Mouse (Mus musculus) hindbrain, embryonic 12.5 days (tissue): ENCODE measurements around the gene Mcf2l. TPM values are rescaled to one million over a fixed set of nuclear protein-coding genes. Genes with fewer than 3 reads are reported as not detected.

Experiments
- ATAC-seq: fragments of 200-750 bp; cut with Nextera tagmentation; 2 replicates; pipeline ENCODE4 v1.8.0; 2017; ENCODE audit warnings: moderate TSS enrichment; ENCODE audit not compliant: low FRiP score
- H3K27ac ChIP-seq: fragments of 300-500 bp; sonication (generic); 2 replicates; pipeline ENCODE4 v1.5.1; 2016; ENCODE audit warnings: mild to moderate bottlenecking
- H3K27me3 ChIP-seq: fragments of 300-500 bp; sonication (generic); 2 replicates; pipeline ENCODE4 v1.6.1; 2016; ENCODE audit warnings: mild to moderate bottlenecking
- H3K36me3 ChIP-seq: fragments of 300-500 bp; sonication (generic); 2 replicates; pipeline ENCODE4 v1.6.1; 2016; ENCODE audit warnings: mild to moderate bottlenecking
- H3K4me1 ChIP-seq: fragments of 300-500 bp; sonication (generic); 2 replicates; pipeline ENCODE4 v1.6.1; 2016
- H3K4me2 ChIP-seq: fragments of 300-500 bp; sonication (generic); replicated peaks from 2 replicates; pipeline ENCODE4 v1.6.1; 2016; ENCODE audit warnings: mild to moderate bottlenecking
- H3K4me3 ChIP-seq: fragments of 300-500 bp; sonication (generic); 2 replicates; pipeline ENCODE4 v1.5.1; 2016; ENCODE audit warnings: mild to moderate bottlenecking
- H3K9ac ChIP-seq: fragments of 300-500 bp; sonication (generic); 2 replicates; pipeline ENCODE4 v1.6.1; 2016; ENCODE audit warnings: mild to moderate bottlenecking, moderate library complexity
- H3K9me3 ChIP-seq: fragments of 300-500 bp; sonication (generic); replicated peaks from 2 replicates; pipeline ENCODE4 v1.6.1; 2016; ENCODE audit warnings: mild to moderate bottlenecking
- WGBS: fragments of 180-500 bp; shearing (Covaris S2); methylation state at CpG from one replicate; pipeline ENCODE4 v1.1.7; 2016; 5-methylcytosine and 5-hydroxymethylcytosine counted together
- polyA plus RNA-seq: library from polyadenylated mRNA; unstranded; fragments of >200 nt; fragmentation: Nextera tagmentation; extraction: Ambion mirVana; gene quantifications from 2 replicates; pipeline ENCODE4 v1.2.1, GENCODE M21; 2016

Mcf2l gene
- polyA plus RNA-seq, 1 experiment from 2014 or later: 98.3 TPM

DNA sequence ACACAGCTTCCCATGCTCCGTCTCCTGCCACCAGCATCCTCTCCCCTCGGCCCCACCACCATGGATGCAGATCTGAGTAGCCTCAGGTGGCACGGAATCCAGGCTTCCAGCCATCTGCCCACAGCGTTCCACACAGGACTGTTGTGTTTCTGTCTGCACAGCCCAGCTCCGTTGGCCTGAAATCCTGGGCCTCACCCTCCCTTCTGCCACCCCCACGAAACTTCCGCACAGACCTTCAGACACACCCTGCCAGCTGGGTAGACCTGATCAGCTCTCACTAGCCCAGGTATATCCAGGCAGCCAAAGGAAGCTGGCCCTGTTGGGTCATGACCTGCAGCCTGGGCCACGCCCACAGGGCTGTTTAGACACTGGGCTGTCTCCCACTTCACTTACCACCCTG is 66.9 kb downstream of the Mcf2l start:
- Histone ChIP-seq H3K36me3 (no peaks in the 10 kb centered on the region), H3K4me3 (no peak overlapping the region), H3K4me2 (no peak overlapping the region), H3K27ac (no peak overlapping the region), H3K4me1 (peaks cover 13% of the 10 kb centered on the region; the same call in 1 of the 2 replicates), H3K27me3 (no peaks in the 10 kb centered on the region), H3K9me3 (no peaks in the 10 kb centered on the region), H3K9ac (no peak overlapping the region)
- no peak for ATAC-seq
- WGBS: 88% methylated on average over 8 of the region's 8 CpGs

DNA sequence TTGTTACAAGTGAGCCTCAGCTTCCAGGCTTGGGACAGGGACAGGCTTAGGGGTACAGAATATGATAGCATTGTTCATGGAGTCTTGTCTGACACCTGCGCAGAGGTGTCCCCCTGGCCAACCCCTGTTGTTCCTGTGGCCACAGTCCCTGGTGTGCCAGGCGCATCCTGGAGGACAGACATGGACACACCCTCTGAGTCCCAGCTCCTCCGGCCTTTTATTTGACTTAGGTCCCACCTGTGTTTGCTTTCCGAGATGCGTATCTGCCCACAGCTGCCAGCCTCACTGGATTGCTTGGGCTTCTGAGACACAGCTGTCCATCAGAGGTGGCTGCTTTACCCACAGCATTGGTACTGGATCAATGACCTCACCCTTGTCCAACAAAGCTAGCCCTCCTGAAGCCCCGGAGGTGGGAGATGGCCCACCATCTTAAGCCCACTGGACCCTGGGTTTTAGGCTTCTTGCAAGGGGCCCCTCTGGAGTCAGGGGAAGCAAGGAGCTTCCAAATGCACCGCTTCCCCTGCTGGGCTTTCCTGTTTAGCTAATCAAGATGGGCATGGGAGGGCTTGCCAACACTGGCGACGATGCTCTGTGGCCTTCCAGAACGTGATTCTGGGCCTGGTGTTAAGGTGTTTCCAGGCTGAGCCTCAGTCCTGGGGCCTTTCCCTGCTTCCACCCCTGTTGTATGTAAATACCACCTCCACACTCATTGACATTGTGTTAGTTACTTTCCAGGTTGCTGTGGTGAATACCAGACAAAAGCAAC is 67.7 kb downstream of the Mcf2l start:
- no peaks in the 10 kb centered on the region for H3K36me3 ChIP-seq
- no peaks in the 10 kb centered on the region for H3K27me3 ChIP-seq
- no peak overlapping the region for H3K4me2 ChIP-seq
- no peak overlapping the region for H3K27ac ChIP-seq
- ATAC-seq: no peak
- no peaks in the 10 kb centered on the region for H3K9me3 ChIP-seq
- no peak overlapping the region for H3K9ac ChIP-seq
- no peak overlapping the region for H3K4me3 ChIP-seq
- H3K4me1 ChIP-seq: peaks cover 13% of the 10 kb centered on the region; the same call in 1 of the 2 replicates
- WGBS: 84% methylated on average over 10 of the region's 10 CpGs

DNA sequence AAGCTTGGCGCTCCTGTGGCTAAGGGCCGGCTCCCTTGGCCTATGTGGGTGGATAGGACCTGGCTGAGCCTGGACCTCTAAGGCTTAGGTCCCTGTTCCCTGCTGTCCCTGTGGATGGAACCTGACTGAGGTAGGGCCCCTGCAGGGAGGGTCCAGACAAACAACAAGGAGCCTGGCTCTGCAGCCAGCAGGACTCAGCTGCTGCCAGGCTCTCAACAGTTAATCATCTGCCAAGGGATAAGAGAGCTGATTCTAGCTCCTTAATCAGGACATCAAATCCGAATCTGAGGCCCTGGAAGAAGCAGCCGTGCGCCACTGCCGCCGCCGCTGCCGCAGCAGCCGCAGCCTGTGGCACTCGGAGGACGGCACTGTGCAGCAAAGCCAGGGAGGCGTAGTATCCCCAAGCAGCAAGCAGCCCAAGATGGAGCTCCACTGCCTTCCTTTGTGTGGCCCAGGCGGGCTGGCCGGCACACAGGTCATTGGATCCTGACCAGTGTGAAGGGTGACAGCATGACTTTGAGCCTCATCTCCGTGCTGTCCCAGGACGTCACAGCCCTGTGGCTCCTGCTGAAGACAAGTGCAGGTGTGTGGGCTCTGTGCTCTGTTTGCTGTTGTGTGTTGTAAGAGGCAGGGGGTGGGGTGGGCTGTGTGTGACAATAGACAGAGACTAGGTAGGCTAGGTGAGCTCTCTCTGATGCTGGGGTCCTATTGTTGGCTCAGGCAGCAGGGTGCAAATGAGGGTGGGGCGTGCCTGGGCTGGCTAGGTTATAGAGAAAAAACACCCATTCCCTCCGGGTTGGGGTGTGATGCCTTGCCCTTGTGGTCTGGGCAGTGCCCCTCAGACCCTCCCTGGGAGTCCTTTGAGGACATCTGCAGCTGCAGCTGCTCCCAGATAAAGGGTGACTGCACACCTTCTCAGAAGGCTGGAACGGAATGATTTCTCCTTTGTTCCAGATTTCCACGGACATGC is 74.3 kb downstream of the Mcf2l start:
- H3K4me2 ChIP-seq: peak overlapping the region; percentile 76
- H3K9me3 ChIP-seq: no peaks in the 10 kb centered on the region
- 5% methylated on average over 21 of the region's 21 CpGs for WGBS
- H3K4me1 ChIP-seq: peaks cover 62% of the 10 kb centered on the region
- no peaks in the 10 kb centered on the region for H3K36me3 ChIP-seq
- ATAC-seq: peak; percentile 82
- H3K27me3 ChIP-seq: no peaks in the 10 kb centered on the region; the same call in 1 of the 2 replicates
- peak overlapping the region; percentile 88 for H3K9ac ChIP-seq
- peak overlapping the region; percentile 96 for H3K27ac ChIP-seq
- peak overlapping the region; percentile 58 for H3K4me3 ChIP-seq

DNA sequence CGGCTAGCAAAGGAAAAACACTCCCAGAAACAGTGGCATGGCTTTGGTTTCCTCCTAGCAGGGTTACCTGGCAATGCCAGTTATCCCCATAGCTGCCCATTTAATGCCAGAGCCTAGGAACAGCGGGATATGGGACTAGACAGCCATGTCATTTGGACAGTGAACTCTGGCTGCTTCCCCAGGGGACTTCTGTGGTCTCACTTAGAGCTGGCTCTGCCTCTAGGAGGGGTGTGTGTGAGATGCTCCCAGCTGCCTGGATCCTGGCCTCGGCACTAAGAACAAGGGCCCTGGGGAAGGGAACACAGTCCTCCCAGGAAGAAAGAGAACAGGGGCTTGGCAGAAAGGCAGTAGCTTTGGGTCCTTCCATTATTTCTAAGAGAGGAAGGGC is 75.0 kb downstream of the Mcf2l start:
- ATAC-seq: peak; percentile 44; the same call in 1 of the 2 replicates
- H3K9ac ChIP-seq: peak overlapping the region; percentile 88
- peaks cover 63% of the 10 kb centered on the region for H3K4me1 ChIP-seq
- no peaks in the 10 kb centered on the region for H3K9me3 ChIP-seq
- 16% methylated on average over 3 of the region's 3 CpGs for WGBS
- no peaks in the 10 kb centered on the region; the same call in 1 of the 2 replicates for H3K27me3 ChIP-seq
- peak overlapping the region; percentile 76 for H3K4me2 ChIP-seq
- peak overlapping the region; percentile 96 for H3K27ac ChIP-seq
- no peaks in the 10 kb centered on the region for H3K36me3 ChIP-seq
- H3K4me3 ChIP-seq: peak overlapping the region; percentile 58

DNA sequence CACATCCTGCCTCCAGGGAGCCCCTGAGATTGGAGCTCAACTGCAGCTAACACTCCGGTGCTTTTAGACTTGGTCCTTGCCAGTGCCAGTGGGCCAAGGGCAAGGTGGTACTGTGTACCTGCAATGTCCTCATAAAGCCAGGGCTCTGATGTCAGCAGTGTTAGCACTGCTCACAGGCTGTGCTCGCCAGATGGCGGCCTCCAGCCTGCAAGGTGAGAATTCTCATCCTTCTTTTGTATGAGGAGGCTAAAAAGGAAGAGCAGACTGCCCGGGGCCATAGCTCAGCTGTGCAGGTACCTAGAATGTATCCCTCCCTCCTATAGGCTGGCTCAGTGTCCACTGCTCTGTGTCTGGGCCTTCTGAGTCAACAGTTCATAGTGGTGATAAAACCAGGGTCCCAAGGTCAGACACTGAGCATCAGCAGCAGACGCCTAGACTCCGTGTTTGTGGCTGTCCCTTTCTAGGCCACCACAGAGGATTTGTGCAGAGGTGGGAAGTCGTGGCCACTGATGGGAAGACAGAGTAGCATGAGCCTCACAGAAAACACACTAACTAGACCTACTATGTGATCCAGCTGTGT is 77.5 kb downstream of the Mcf2l start:
- Histone ChIP-seq H3K27ac (no peak overlapping the region), H3K36me3 (peaks cover 13% of the 10 kb centered on the region; the same call in 1 of the 2 replicates), H3K9me3 (no peaks in the 10 kb centered on the region), H3K4me3 (no peak overlapping the region), H3K4me1 (peaks cover 76% of the 10 kb centered on the region), H3K9ac (no peak overlapping the region), H3K27me3 (no peaks in the 10 kb centered on the region; the same call in 1 of the 2 replicates), H3K4me2 (peak overlapping the region; percentile 76; the same call in 1 of the 2 replicates)
- WGBS: 85% methylated on average over 7 of the region's 7 CpGs
- no peak for ATAC-seq

DNA sequence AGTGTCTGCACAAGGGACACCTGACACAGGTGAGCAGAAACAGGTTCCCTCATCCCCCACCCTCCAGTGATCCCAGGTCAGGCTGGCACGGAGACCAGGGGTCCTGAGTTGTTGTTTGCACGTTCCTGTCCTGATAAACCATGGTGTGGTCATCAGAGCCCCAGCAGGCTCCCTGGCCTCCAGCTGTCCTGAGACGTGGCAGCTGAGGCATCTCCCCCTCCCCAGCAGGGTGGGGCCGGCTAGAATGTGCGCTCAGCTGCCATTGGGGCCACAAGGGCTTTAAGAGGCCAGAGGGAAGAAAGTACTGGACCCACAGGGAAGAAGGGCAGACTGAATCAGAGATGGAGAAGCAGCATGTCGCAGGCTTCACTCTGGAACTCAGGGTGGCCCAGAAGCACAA is 79.1 kb downstream of the Mcf2l start:
- Histone ChIP-seq H3K27me3 (no peaks in the 10 kb centered on the region; the same call in 1 of the 2 replicates), H3K4me2 (no peak overlapping the region)
- WGBS: 51% methylated on average over 6 of the region's 6 CpGs

DNA sequence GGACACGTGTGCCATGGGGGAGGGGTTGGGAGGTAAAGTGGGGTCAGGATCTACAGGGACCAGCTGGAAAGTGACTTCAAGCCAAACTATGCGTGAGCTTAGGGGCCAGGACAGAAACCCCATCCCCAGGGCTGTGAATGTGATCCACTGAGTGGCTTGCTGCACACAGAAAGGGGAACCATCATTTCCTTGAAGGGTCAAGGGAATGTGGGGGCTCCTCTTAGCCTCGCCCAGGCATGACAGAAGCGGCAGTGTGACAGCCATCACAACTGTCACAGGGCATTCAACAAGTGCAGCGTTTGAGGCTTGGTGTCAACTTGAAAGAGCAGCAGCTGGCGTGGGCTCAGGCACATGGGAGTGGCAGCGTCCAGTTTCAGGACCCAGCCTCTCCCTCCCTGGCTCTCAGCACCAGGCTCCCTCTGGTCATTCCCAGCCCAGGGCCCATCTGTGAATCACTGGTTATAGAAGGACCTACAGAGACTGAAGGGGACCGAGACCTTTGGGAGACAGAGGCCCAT is 81.8 kb downstream of the Mcf2l start:
- peaks cover 17% of the 10 kb centered on the region; the same call in 1 of the 2 replicates for H3K36me3 ChIP-seq
- ATAC-seq: no peak
- peaks cover 68% of the 10 kb centered on the region for H3K4me1 ChIP-seq
- no peak overlapping the region for H3K9ac ChIP-seq
- H3K4me2 ChIP-seq: no peak overlapping the region
- H3K9me3 ChIP-seq: no peaks in the 10 kb centered on the region
- no peak overlapping the region for H3K4me3 ChIP-seq
- no peaks in the 10 kb centered on the region; the same call in 1 of the 2 replicates for H3K27me3 ChIP-seq
- WGBS: 80% methylated on average over 8 of the region's 8 CpGs
- H3K27ac ChIP-seq: no peak overlapping the region

More for the DNA sequence above, 79.1 kb downstream of the Mcf2l start:
- no peak overlapping the region for H3K9ac ChIP-seq
- H3K27ac ChIP-seq: no peak overlapping the region
- H3K4me1 ChIP-seq: peaks cover 81% of the 10 kb centered on the region
- H3K9me3 ChIP-seq: no peaks in the 10 kb centered on the region
- no peak overlapping the region for H3K4me3 ChIP-seq
- ATAC-seq: no peak
- peaks cover 17% of the 10 kb centered on the region; the same call in 1 of the 2 replicates for H3K36me3 ChIP-seq

DNA sequence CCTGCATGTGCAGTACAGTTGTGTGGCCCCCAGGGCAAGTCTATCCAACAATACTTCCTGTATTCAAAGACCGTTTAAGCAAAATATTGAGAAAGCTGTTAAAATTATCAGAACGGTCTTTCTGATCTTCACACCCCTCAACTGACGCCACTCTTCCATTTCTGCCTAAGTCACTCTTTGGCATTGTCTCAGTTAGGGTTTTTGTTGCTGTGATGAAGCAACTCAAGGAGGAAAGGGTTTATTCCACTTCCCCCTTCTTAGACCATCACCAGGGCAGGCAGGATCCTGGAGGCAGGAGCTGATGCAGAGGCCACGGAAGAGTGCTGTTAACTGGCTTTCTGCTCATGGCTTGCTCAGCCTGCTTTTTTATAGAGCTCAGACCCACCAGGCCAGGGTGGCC is 82.3 kb downstream of the Mcf2l start:
- Histone ChIP-seq H3K27me3 (no peaks in the 10 kb centered on the region; the same call in 1 of the 2 replicates), H3K4me3 (no peak overlapping the region), H3K36me3 (peaks cover 17% of the 10 kb centered on the region; the same call in 1 of the 2 replicates), H3K27ac (no peak overlapping the region), H3K9ac (no peak overlapping the region), H3K4me2 (no peak overlapping the region), H3K4me1 (peaks cover 65% of the 10 kb centered on the region), H3K9me3 (no peaks in the 10 kb centered on the region)
- WGBS: 92% methylated on average over 4 of the region's 4 CpGs
- no peak for ATAC-seq

DNA sequence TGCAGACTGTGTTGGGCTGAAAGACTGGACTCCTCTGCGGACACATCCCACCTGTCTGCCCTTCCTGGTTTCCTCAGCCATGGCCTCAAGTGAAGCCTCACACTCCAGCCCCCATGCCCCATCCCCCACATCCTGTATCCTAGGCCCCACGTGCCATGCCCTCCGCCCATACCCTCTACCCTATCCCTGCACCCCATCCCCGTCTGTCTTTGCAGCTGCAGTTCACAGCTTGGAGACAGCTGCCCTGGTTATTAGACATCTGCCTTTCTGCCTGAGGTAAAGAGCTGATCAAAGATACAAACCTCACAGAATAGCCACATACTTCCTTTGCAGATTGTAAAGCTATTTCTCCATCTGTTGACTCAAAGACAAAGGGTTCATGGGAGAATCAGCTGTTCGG is 83.3 kb downstream of the Mcf2l start:
- Histone ChIP-seq H3K27me3 (no peaks in the 10 kb centered on the region), H3K36me3 (peaks cover 17% of the 10 kb centered on the region; the same call in 1 of the 2 replicates), H3K9me3 (no peaks in the 10 kb centered on the region), H3K4me1 (peaks cover 60% of the 10 kb centered on the region), H3K27ac (peak overlapping the region; percentile 8; the same call in 1 of the 2 replicates), H3K9ac (no peak overlapping the region), H3K4me3 (no peak overlapping the region), H3K4me2 (no peak overlapping the region)
- ATAC-seq: no peak
- 63% methylated on average over 5 of the region's 5 CpGs for WGBS

DNA sequence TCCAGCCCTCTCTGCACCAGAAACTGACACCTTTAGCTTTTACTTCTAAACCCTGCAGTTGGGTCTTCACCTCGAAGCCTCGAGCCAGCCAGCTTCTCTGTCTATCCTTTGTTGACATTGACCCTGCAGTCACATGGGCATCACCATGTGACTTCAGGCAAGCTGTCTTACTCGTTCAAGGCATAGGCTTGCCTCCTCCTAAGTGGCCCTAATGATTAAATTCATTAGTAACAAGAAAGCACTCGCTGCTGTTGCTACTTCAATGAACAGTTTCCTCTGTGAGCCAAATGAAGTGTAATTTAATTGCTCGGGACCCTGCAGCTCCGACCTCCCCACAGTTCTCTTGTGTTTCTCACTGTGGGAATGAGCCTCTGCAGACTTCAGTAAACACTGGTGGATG is 83.8 kb downstream of the Mcf2l start:
- no peaks in the 10 kb centered on the region for H3K27me3 ChIP-seq
- 31% methylated on average over 6 of the region's 6 CpGs for WGBS

DNA sequence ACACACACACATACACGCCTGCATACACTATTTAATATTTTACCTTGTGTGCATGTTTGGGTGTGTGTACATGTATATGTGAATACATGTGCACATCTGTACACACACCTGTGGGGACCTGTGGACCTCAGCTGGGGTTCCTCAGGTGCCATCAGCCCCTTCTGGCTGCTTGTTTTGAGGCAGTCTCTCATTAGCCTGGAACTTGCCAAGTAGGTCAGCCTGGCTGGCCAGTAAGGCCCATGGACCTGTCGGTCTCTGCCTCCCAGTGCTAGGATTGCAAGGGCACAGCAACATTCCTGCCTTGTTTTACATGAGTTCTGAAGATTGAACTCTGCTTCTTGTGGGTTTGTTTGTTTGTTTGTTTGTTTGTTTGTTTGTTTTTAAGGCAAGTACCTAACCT is 87.0 kb downstream of the Mcf2l start:
- Histone ChIP-seq H3K36me3 (peaks cover 27% of the 10 kb centered on the region), H3K9ac (no peak overlapping the region), H3K4me1 (peaks cover 47% of the 10 kb centered on the region), H3K27me3 (no peaks in the 10 kb centered on the region), H3K4me2 (no peak overlapping the region), H3K9me3 (no peaks in the 10 kb centered on the region), H3K4me3 (no peak overlapping the region), H3K27ac (no peak overlapping the region)
- 85% methylated on average over 2 of the region's 2 CpGs for WGBS
- ATAC-seq: no peak

More for the DNA sequence above, 83.8 kb downstream of the Mcf2l start:
- H3K4me1 ChIP-seq: peaks cover 60% of the 10 kb centered on the region
- ATAC-seq: no peak
- H3K36me3 ChIP-seq: peaks cover 17% of the 10 kb centered on the region; the same call in 1 of the 2 replicates
- no peak overlapping the region for H3K4me3 ChIP-seq
- H3K27ac ChIP-seq: 0 out of 2 replicates have a peak overlapping the region, but pooled peaks have one; percentile 8
- H3K9ac ChIP-seq: no peak overlapping the region
- no peak overlapping the region for H3K4me2 ChIP-seq
- H3K9me3 ChIP-seq: no peaks in the 10 kb centered on the region
